Mouse (Mus musculus) left cerebral cortex, adult 6 months (tissue): ENCODE measurements around the gene Kif3a. TPM values are rescaled to one million over a fixed set of nuclear protein-coding genes. Genes with fewer than 3 reads are reported as not detected.

ENCODE experiments used
- long read RNA-seq, 2 experiments: library from polyadenylated mRNA; unstranded; transcript quantifications; one replicate each; pipeline ENCODE4 v2.0.0; 2019 to 2020
- polyA plus RNA-seq: library from polyadenylated mRNA; unstranded; fragments of <200 nt; fragmentation: Nextera tagmentation; gene quantifications from 2 replicates; pipeline ENCODE4 v1.2.3, GENCODE M21; 2021

The Kif3a gene
- polyA plus RNA-seq: 119 and 137 TPM in 2 replicates
- long read RNA-seq, experiment 1, transcript Kif3a-201 (17 exons, 2,290 nt): major isoform, 21 of 136 reads
- long read RNA-seq, experiment 1, partial matches to known transcripts: 96 of 136 reads
- long read RNA-seq, experiment 1, other reads (novel, unspliced or antisense): 19 of 136 reads
- long read RNA-seq, experiment 2, partial matches to known transcripts: 154 of 182 reads
- long read RNA-seq, experiment 2, other reads (novel, unspliced or antisense): 26 of 182 reads

GRCm38 (mm10) chr11:53567224-53568014, at the start of gene Kif3a:
TSS of gene Kif3a (plus strand) at chr11:53567379.

GRCm38 (mm10) chr11:53519207-53520121, 47.7 kb upstream of the Kif3a start, which contains the start of gene Sept8:
TSS of gene Sept8 (plus strand) at chr11:53519257.

GRCm38 (mm10) chr11:53618619-53619198, 51.5 kb downstream of the Kif3a start, which contains the start of gene Il4:
TSS of gene Il4 (minus strand) at chr11:53618669.

GRCm38 (mm10) chr11:53634556-53634955, 67.4 kb downstream of the Kif3a start, which contains the start of gene Il13:
TSS of gene Il13 (minus strand) at chr11:53634702.

Other genes starting within 250 kb of the Kif3a start
- gene Zcchc10, start 242.7 kb upstream of the Kif3a start, polyA plus RNA-seq: 9.1 and 10.6 TPM in 2 replicates
- 7.5 and 59.8 TPM in 2 replicates for gene Aff4, start 216.5 kb upstream of the Kif3a start, polyA plus RNA-seq
- gene Leap2, start 144.2 kb upstream of the Kif3a start, polyA plus RNA-seq: not detected in 2 replicates
- 1,761 and 1,964 TPM in 2 replicates for gene Uqcrq, start 136.5 kb upstream of the Kif3a start, polyA plus RNA-seq
- gene Gdf9, start 136.4 kb upstream of the Kif3a start, polyA plus RNA-seq: 1.1 and 1.5 TPM in 2 replicates
- gene Gm10447, start 110.3 kb upstream of the Kif3a start, polyA plus RNA-seq: 0.04 TPM in 1 of 2 replicates, not detected in the other
- 4.1 and 4.4 TPM in 2 replicates for gene Shroom1, start 110.2 kb upstream of the Kif3a start, polyA plus RNA-seq
- gene Gm9837, start 96.9 kb upstream of the Kif3a start, polyA plus RNA-seq: not detected in 2 replicates
- gene Gm9945, start 87.2 kb upstream of the Kif3a start, polyA plus RNA-seq: 1.2 and 1.8 TPM in 2 replicates
- 31.2 and 38.6 TPM in 2 replicates for gene Sowaha, start 87.1 kb upstream of the Kif3a start, polyA plus RNA-seq
- 129 and 140 TPM in 2 replicates for gene Sept8, start 48.1 kb upstream of the Kif3a start, polyA plus RNA-seq
- gene Il4, start 51.3 kb downstream of the Kif3a start, polyA plus RNA-seq: 0.58 TPM in 1 of 2 replicates, not detected in the other
- not detected in 2 replicates for gene Il13, start 67.3 kb downstream of the Kif3a start, polyA plus RNA-seq
- 4.7 and 6.5 TPM in 2 replicates for gene Rad50, start 139.9 kb downstream of the Kif3a start, polyA plus RNA-seq
- gene Il5, start 153.4 kb downstream of the Kif3a start, polyA plus RNA-seq: not detected in 2 replicates
- 6.1 and 7.3 TPM in 2 replicates for gene Irf1, start 202.6 kb downstream of the Kif3a start, polyA plus RNA-seq
- 0.21 and 0.80 TPM in 2 replicates for gene Gm17334, start 205.8 kb downstream of the Kif3a start, polyA plus RNA-seq